Mouse (Mus musculus) 416B (cell line): ENCODE data around the gene Ndufb5.
A peak's percentile ranks its signal among the peaks of the same experiment; 100 is the strongest.
"Not testable (repeated sequence)": the region's sequence is repeated elsewhere in the genome, so short reads cannot be mapped to it uniquely, and the experiment has no call there.

ENCODE experiments used
- DNase-seq: peaks from one replicate; pipeline ENCODE4 v3.0.0; 2011; ENCODE audit warnings: low read depth

Ndufb5 gene

GRCm38 (mm10) chr3:32727861-32728260, 8.9 kb upstream of the Ndufb5 start:
- DNase-seq, result no peak

GRCm38 (mm10) chr3:32737172-32737655, 424 bp downstream of the Ndufb5 start, which contains the start of gene Mrpl47:
Gene Mrpl47 (minus strand): TSS chr3:32737605.
- DNase-seq, result peak; percentile 15

GRCm38 (mm10) chr3:32738549-32738948, 1.8 kb downstream of the Ndufb5 start:
- peak; percentile 81 for DNase-seq

- no peak for DNase-seq
Observed at GRCm38 (mm10) chr3:32742276-32742780, 5.5 kb downstream of the Ndufb5 start.

GRCm38 (mm10) chr3:32745001-32745400, 8.2 kb downstream of the Ndufb5 start:
- DNase-seq, result no peak

GRCm38 (mm10) chr3:32745426-32745825, 8.6 kb downstream of the Ndufb5 start:
- DNase-seq, result not testable (repeated sequence)

GRCm38 (mm10) chr3:32748384-32748783, 11.6 kb downstream of the Ndufb5 start:
- DNase-seq, result no peak

- no peak for DNase-seq
Observed at GRCm38 (mm10) chr3:32749820-32750579, 13.2 kb downstream of the Ndufb5 start.

- DNase-seq, result no peak
Observed at GRCm38 (mm10) chr3:32754384-32754915, 17.7 kb downstream of the Ndufb5 start.

- no peak for DNase-seq
Observed at GRCm38 (mm10) chr3:32759212-32759611, 22.4 kb downstream of the Ndufb5 start.

- no peak for DNase-seq
Observed at GRCm38 (mm10) chr3:32762962-32763361, 26.2 kb downstream of the Ndufb5 start.

- no peak for DNase-seq
Observed at GRCm38 (mm10) chr3:32763902-32764301, 27.1 kb downstream of the Ndufb5 start.

- DNase-seq, result no peak
Observed at GRCm38 (mm10) chr3:32770781-32771180, 34.0 kb downstream of the Ndufb5 start.
